Mouse (Mus musculus) neural tube, embryonic 13.5 days (tissue): ENCODE results near the gene Phf19. TPM values are rescaled to one million over a fixed set of nuclear protein-coding genes. Genes with fewer than 3 reads are reported as not detected.

Source experiments
- ATAC-seq: fragments of 200-750 bp; cut with Nextera tagmentation; 2 replicates; pipeline ENCODE4 v1.8.0; 2017; ENCODE audit warnings: low read depth, mild to moderate bottlenecking, moderate TSS enrichment, moderate library complexity
- H3K27ac ChIP-seq: fragments of 300-500 bp; sonication (generic); replicated peaks from 2 replicates; pipeline ENCODE4 v1.5.1; 2015; ENCODE audit warnings: moderate library complexity, mild to moderate bottlenecking, inconsistent platforms
- H3K27me3 ChIP-seq: fragments of 300-500 bp; sonication (generic); 2 replicates; pipeline ENCODE4 v1.6.1; 2015; ENCODE audit warnings: mild to moderate bottlenecking, inconsistent platforms
- H3K36me3 ChIP-seq: fragments of 300-500 bp; sonication (generic); 2 replicates; pipeline ENCODE4 v1.6.1; 2015; ENCODE audit warnings: mild to moderate bottlenecking, inconsistent platforms
- H3K4me1 ChIP-seq: fragments of 300-500 bp; sonication (generic); replicated peaks from 2 replicates; pipeline ENCODE4 v1.6.1; 2015; ENCODE audit warnings: inconsistent platforms
- H3K4me2 ChIP-seq: fragments of 300-500 bp; sonication (generic); 2 replicates; pipeline ENCODE4 v1.6.1; 2015; ENCODE audit warnings: inconsistent platforms, mild to moderate bottlenecking, moderate library complexity
- H3K4me3 ChIP-seq: fragments of 300-500 bp; sonication (generic); 2 replicates; pipeline ENCODE4 v1.5.1; 2015; ENCODE audit warnings: mild to moderate bottlenecking, inconsistent platforms
- H3K9ac ChIP-seq: fragments of 300-500 bp; sonication (generic); 2 replicates; pipeline ENCODE4 v1.6.1; 2015; ENCODE audit warnings: moderate library complexity, mild to moderate bottlenecking, inconsistent platforms
- H3K9me3 ChIP-seq: fragments of 300-500 bp; sonication (generic); 2 replicates; pipeline ENCODE4 v1.6.1; 2016; ENCODE audit warnings: inconsistent platforms
- WGBS: fragments of 180-500 bp; shearing (Covaris S2); methylation state at CpG from one replicate; pipeline ENCODE4 v1.1.7; 2015; 5-methylcytosine and 5-hydroxymethylcytosine counted together
- polyA plus RNA-seq: library from polyadenylated mRNA; unstranded; fragments of >200 nt; fragmentation: Nextera tagmentation; extraction: Ambion mirVana; gene quantifications from 2 replicates; pipeline ENCODE4 v1.2.1, GENCODE M21; 2015

Gene Phf19
- polyA plus RNA-seq, 1 experiment from 2014 or later, result 1.8 TPM

- no peak for ATAC-seq
- Histone ChIP-seq H3K36me3 (no peaks in the 10 kb centered on the region), H3K27me3 (no peaks in the 10 kb centered on the region), H3K9ac (no peak overlapping the region), H3K9me3 (no peaks in the 10 kb centered on the region), H3K27ac (no peak overlapping the region), H3K4me2 (no peak overlapping the region), H3K4me1 (no peaks in the 10 kb centered on the region), H3K4me3 (no peak overlapping the region)
- 84% methylated on average over 5 of the region's 5 CpGs for WGBS
Observed at GRCm38 (mm10) chr2:34927320-34927719, 13.5 kb upstream of the Phf19 start.

GRCm38 (mm10) chr2:34922729-34923128, 8.9 kb upstream of the Phf19 start:
- WGBS, result 32% methylated on average over 2 of the region's 2 CpGs
- Histone ChIP-seq H3K4me1 (no peaks in the 10 kb centered on the region), H3K27ac (no peak overlapping the region), H3K4me2 (no peak overlapping the region), H3K4me3 (no peak overlapping the region), H3K36me3 (no peaks in the 10 kb centered on the region), H3K9ac (no peak overlapping the region), H3K27me3 (peaks cover 3% of the 10 kb centered on the region), H3K9me3 (no peaks in the 10 kb centered on the region)
- no peak for ATAC-seq

GRCm38 (mm10) chr2:34920144-34920543, 6.3 kb upstream of the Phf19 start:
- no peaks in the 10 kb centered on the region for H3K36me3 ChIP-seq
- H3K4me1 ChIP-seq, result no peaks in the 10 kb centered on the region
- no peak overlapping the region for H3K27ac ChIP-seq
- no peak overlapping the region for H3K4me2 ChIP-seq
- no peak overlapping the region for H3K4me3 ChIP-seq
- 68% methylated on average over 2 of the region's 2 CpGs for WGBS
- H3K27me3 ChIP-seq, result peaks cover 14% of the 10 kb centered on the region
- H3K9me3 ChIP-seq, result no peaks in the 10 kb centered on the region
- H3K9ac ChIP-seq, result no peak overlapping the region
- no peak for ATAC-seq

GRCm38 (mm10) chr2:34915103-34915502, 1.3 kb upstream of the Phf19 start:
- WGBS, result 52% methylated on average over 2 of the region's 2 CpGs
- Histone ChIP-seq H3K27me3 (peaks cover 55% of the 10 kb centered on the region), H3K27ac (no peak overlapping the region), H3K9ac (no peak overlapping the region), H3K36me3 (no peaks in the 10 kb centered on the region), H3K9me3 (no peaks in the 10 kb centered on the region), H3K4me2 (no peak overlapping the region; the same call in 1 of the 2 replicates), H3K4me1 (peaks cover 21% of the 10 kb centered on the region), H3K4me3 (no peak overlapping the region)
- ATAC-seq, result no peak

GRCm38 (mm10) chr2:34914823-34915082, 927 bp upstream of the Phf19 start:
- ATAC-seq, result no peak
- Histone ChIP-seq H3K4me3 (no peak overlapping the region), H3K9me3 (no peaks in the 10 kb centered on the region), H3K4me1 (peaks cover 21% of the 10 kb centered on the region), H3K4me2 (peak overlapping the region; percentile 94), H3K27me3 (peaks cover 55% of the 10 kb centered on the region), H3K36me3 (no peaks in the 10 kb centered on the region), H3K9ac (no peak overlapping the region), H3K27ac (no peak overlapping the region)
- 19% methylated on average over 2 of the region's 2 CpGs for WGBS

DNA sequence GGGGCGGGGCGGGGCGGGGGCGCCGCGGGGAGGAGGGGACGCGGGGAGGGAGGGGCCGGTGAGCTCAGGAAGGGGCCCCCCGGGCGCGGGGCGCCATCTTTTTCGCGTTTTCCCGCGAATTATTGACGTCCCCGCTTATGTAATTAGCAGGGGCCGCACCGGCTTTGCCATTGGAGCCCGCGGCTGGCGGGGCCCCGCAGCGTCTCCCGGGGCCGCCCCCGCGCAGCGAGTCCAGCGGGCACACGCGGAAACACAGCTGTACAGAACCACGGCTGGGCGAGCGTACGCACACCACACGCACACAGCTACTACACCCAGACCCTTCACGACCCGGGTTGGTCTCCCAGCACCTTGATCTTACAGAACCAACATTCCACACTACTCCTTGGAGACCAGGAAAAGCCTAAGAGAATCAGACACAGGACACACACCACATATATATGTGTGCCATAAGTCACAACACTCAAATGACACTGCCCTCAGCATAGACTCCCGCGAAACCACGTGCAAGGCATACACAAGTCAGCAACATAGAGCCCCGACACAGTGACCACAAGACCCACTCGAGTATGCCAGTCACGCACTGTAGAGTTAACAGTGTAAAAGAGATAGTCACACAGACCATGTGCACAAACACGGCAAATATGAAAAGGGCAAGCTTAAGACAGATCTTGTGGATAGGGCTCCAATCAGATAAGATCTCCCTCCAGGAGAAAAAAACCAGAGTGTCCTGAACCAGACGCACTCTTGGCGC, 420 bp upstream of the Phf19 start:
- 4% methylated on average over 47 of the region's 50 CpGs for WGBS

GRCm38 (mm10) chr2:34912613-34913012, 1.2 kb downstream of the Phf19 start:
- Histone ChIP-seq H3K36me3 (no peaks in the 10 kb centered on the region), H3K9ac (peak overlapping the region; percentile 68; the same call in 1 of the 2 replicates), H3K27ac (no peak overlapping the region), H3K4me1 (peaks cover 21% of the 10 kb centered on the region), H3K9me3 (no peaks in the 10 kb centered on the region), H3K4me2 (peak overlapping the region; percentile 94), H3K27me3 (peaks cover 51% of the 10 kb centered on the region), H3K4me3 (no peak overlapping the region)
- no peak for ATAC-seq
- 47% methylated on average over 7 of the region's 7 CpGs for WGBS

More for the DNA sequence above, 420 bp upstream of the Phf19 start:
- Histone ChIP-seq H3K27ac (no peak overlapping the region), H3K9ac (peak overlapping the region; percentile 68), H3K9me3 (no peaks in the 10 kb centered on the region), H3K4me1 (peaks cover 21% of the 10 kb centered on the region), H3K27me3 (peaks cover 55% of the 10 kb centered on the region), H3K4me3 (peak overlapping the region; percentile 56), H3K4me2 (peak overlapping the region; percentile 94), H3K36me3 (no peaks in the 10 kb centered on the region)
- peak; percentile 54 for ATAC-seq

DNA sequence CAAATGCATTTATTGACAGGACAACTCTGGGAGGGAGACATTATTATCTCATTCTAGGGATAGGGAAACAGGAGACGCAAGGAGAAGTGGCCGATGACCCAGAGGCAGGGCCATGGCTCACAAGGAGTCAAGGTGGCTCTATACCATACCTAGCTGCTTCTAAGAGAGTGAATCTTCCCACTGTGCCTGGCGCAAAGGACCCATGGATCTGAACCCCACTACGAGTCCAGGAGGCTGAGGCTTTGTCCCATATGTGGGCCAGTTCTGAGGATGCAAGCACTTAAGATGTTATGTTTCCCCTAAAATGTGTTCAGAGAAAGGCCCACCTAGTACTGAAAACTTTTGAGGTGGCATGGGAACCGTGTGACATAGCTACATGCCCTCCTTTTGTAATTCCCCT, 2.0 kb downstream of the Phf19 start:
- Histone ChIP-seq H3K4me1 (peaks cover 21% of the 10 kb centered on the region), H3K36me3 (no peaks in the 10 kb centered on the region), H3K27ac (no peak overlapping the region), H3K9me3 (no peaks in the 10 kb centered on the region), H3K4me3 (no peak overlapping the region), H3K4me2 (no peak overlapping the region), H3K27me3 (peaks cover 47% of the 10 kb centered on the region), H3K9ac (no peak overlapping the region)
- ATAC-seq, result no peak
- WGBS, result 88% methylated on average over 5 of the region's 5 CpGs

GRCm38 (mm10) chr2:34909719-34910118, 4.1 kb downstream of the Phf19 start:
- H3K4me1 ChIP-seq, result peaks cover 24% of the 10 kb centered on the region
- H3K36me3 ChIP-seq, result no peaks in the 10 kb centered on the region
- no peak overlapping the region for H3K9ac ChIP-seq
- no peak overlapping the region for H3K4me2 ChIP-seq
- no peak overlapping the region for H3K27ac ChIP-seq
- H3K4me3 ChIP-seq, result no peak overlapping the region
- 89% methylated on average over 4 of the region's 4 CpGs for WGBS
- ATAC-seq, result no peak
- no peaks in the 10 kb centered on the region for H3K9me3 ChIP-seq
- H3K27me3 ChIP-seq, result peaks cover 37% of the 10 kb centered on the region

DNA sequence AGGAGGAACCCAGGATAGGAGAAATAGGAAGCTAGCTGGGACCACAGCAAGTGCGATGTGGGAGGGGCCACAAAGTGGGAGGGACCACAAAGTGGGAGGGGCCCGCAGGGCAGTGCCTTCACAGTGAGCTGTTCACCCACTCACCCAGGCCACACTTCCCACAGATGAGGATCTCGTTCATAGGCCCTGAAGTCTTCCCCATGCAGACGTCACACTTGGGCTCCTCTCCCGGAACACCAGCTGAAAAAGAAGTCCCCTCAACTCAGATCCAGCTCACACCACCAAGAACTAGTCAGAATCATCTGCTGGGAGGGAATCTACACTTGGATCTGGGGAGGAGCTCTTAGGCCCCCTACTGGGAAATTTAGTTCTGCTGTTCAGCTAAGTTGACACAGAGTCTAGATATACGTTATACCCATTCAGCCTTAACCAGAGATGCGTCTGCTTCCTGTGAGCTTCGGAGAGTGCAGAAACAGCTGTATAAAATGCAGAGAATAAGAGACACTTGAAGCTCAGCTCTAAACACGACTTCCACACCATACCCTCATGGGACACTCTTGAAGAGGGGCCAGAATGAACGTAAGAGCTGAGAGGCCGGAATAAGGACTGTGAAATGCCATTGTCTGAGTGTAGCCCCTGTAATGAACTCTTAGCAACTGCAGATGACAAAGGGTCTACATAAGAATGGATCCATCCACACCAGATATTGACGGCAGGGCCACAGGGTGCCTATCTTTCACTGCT, 6.8 kb downstream of the Phf19 start:
- Histone ChIP-seq H3K4me2 (no peak overlapping the region), H3K4me3 (no peak overlapping the region), H3K9ac (no peak overlapping the region), H3K27ac (no peak overlapping the region), H3K4me1 (peaks cover 15% of the 10 kb centered on the region), H3K27me3 (peaks cover 10% of the 10 kb centered on the region), H3K36me3 (no peaks in the 10 kb centered on the region), H3K9me3 (no peaks in the 10 kb centered on the region)
- 47% methylated on average over 12 of the region's 12 CpGs for WGBS
- ATAC-seq, result no peak

DNA sequence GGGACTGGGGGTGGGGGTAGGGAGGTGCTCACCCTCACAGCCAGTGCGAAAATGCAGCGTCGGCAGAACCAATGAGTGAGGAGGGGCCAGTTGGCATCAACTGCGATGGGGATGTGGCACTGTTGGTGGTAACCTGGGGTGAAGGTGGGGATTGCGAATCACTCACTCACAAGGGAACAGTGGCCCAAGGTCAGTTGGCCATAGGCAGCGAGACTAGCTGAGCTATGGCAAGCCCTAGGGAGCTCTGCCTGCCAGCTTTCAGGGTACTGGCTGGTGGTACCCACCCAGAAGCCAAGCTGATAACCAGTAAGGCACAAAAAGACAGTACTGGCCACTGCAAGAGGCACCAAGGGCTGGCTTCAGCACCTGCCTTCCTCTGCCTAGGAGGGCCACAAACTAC, 7.4 kb downstream of the Phf19 start:
- WGBS, result 59% methylated on average over 6 of the region's 6 CpGs
- Histone ChIP-seq H3K9me3 (no peaks in the 10 kb centered on the region), H3K27ac (no peak overlapping the region), H3K4me1 (peaks cover 15% of the 10 kb centered on the region), H3K9ac (no peak overlapping the region), H3K27me3 (peaks cover 4% of the 10 kb centered on the region), H3K36me3 (no peaks in the 10 kb centered on the region), H3K4me2 (no peak overlapping the region), H3K4me3 (no peak overlapping the region)
- ATAC-seq, result no peak

GRCm38 (mm10) chr2:34904849-34905542, 8.8 kb downstream of the Phf19 start:
- no peaks in the 10 kb centered on the region for H3K27me3 ChIP-seq
- peak overlapping the region; percentile 61 for H3K4me2 ChIP-seq
- peak overlapping the region; percentile 53; the same call in 1 of the 2 replicates for H3K9ac ChIP-seq
- ATAC-seq, result peak; percentile 97
- H3K27ac ChIP-seq, result peak overlapping the region; percentile 79
- H3K4me3 ChIP-seq, result peak overlapping the region; percentile 39
- no peaks in the 10 kb centered on the region for H3K36me3 ChIP-seq
- whole genome bisulfite sequencing, result under 1% methylated on average over 34 of the region's 34 CpGs
- peaks cover 15% of the 10 kb centered on the region for H3K4me1 ChIP-seq
- no peaks in the 10 kb centered on the region for H3K9me3 ChIP-seq
